Mouse (Mus musculus) adrenal gland, adult 8-10 months (tissue): Measurements from ENCODE around the gene Qrfp. TPM values are rescaled to one million over a fixed set of nuclear protein-coding genes. Genes with fewer than 3 reads are reported as not detected.

Experiments used
- DNase-seq: peaks from one replicate; pipeline ENCODE4 v3.0.0; 2022
- total RNA-seq, 4 experiments: library from RNA; stranded (reverse); gene quantifications; 2 replicates each; pipeline ENCODE4 v1.2.4; 2022

The Qrfp gene
- not detected for total RNA-seq

GRCm38 (mm10) chr2:31810444-31810843 lies at the start of gene Qrfp:
Gene Qrfp (minus strand): TSS chr2:31810580.
- DNase-seq: no peak

- no peak for DNase-seq
These were observed 48.1 kb upstream of the Qrfp start for GRCm38 (mm10) chr2:31858500-31858899.

GRCm38 (mm10) chr2:31857180-31857579 lies 46.8 kb upstream of the Qrfp start:
- no peak for DNase-seq

GRCm38 (mm10) chr2:31855991-31856390 lies 45.6 kb upstream of the Qrfp start:
- DNase-seq: no peak

- DNase-seq: no peak
These were observed 39.8 kb upstream of the Qrfp start for GRCm38 (mm10) chr2:31850141-31850540.

GRCm38 (mm10) chr2:31847908-31848307 lies 37.5 kb upstream of the Qrfp start:
- no peak for DNase-seq

- no peak for DNase-seq
These were observed 36.6 kb upstream of the Qrfp start for GRCm38 (mm10) chr2:31846692-31847660.

GRCm38 (mm10) chr2:31845896-31846691 lies 35.7 kb upstream of the Qrfp start, which contains the start of gene Fibcd1:
Gene Fibcd1 (minus strand): TSS chr2:31846005.
- no peak for DNase-seq

- DNase-seq: no peak
These were observed 35.1 kb upstream of the Qrfp start for GRCm38 (mm10) chr2:31845512-31845895.

GRCm38 (mm10) chr2:31844729-31845136 lies 34.4 kb upstream of the Qrfp start:
- DNase-seq: no peak

- DNase-seq: no peak
These were observed 28.5 kb upstream of the Qrfp start for GRCm38 (mm10) chr2:31838868-31839267.

GRCm38 (mm10) chr2:31836985-31837384 lies 26.6 kb upstream of the Qrfp start:
- DNase-seq: no peak

GRCm38 (mm10) chr2:31836091-31836490 lies 25.7 kb upstream of the Qrfp start:
- no peak for DNase-seq

GRCm38 (mm10) chr2:31828311-31828825 lies 18.0 kb upstream of the Qrfp start:
- DNase-seq: no peak

GRCm38 (mm10) chr2:31827877-31828276 lies 17.5 kb upstream of the Qrfp start:
- DNase-seq: no peak

GRCm38 (mm10) chr2:31826094-31827085 lies 16.0 kb upstream of the Qrfp start:
- no peak for DNase-seq

GRCm38 (mm10) chr2:31825469-31825911 lies 15.1 kb upstream of the Qrfp start:
- DNase-seq: no peak

GRCm38 (mm10) chr2:31823933-31824730 lies 13.8 kb upstream of the Qrfp start:
- no peak for DNase-seq

GRCm38 (mm10) chr2:31822524-31823371 lies 12.4 kb upstream of the Qrfp start:
- no peak for DNase-seq

GRCm38 (mm10) chr2:31815367-31815766 lies 5.0 kb upstream of the Qrfp start:
- DNase-seq: peak; percentile 24
